Mouse (Mus musculus) megakaryocyte, embryonic 14.5 days (primary cell): ENCODE results near the gene Ubl7.

Source experiments
- FLI1 ChIP-seq: IDR thresholded peaks from 2 replicates; pipeline ENCODE4 v1.6.1; 2012; ENCODE audit warnings: low read length, inconsistent platforms, mixed read lengths
- GATA1 ChIP-seq: IDR thresholded peaks from 3 replicates; pipeline ENCODE4 v1.6.1; 2012; ENCODE audit warnings: mixed read lengths, low read length, inconsistent platforms, borderline replicate concordance

DNA sequence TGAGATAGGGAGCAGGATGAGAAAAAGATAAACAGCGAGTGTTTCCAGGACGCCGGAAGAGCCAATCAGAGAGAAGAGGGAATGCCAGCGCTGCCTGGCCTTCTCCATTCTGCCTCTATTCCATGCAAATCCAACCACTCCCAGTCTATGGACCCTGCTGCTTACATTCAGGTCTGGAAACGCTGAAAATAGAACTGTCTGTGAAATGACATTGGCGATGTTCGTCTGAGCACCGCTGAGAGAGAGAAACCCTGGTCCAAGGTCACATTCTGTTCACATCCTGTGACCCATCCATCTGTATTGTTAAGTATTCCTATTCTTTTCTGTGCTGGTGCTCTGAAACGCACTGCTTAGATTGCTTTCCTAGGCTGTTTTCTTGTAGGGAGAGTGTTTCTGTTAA lies 9.6 kb upstream of the Ubl7 start:
- TF ChIP-seq GATA1 (no peak), FLI1 (no peak)
